Mouse (Mus musculus) ovary, postnatal 14 days (tissue): Measurements from ENCODE around the gene Kcnn1.
"Not testable (repeated sequence)": the region's sequence is repeated elsewhere in the genome, so short reads cannot be mapped to it uniquely, and the experiment has no call there.

Experiments
- DNase-seq: peaks from one replicate; pipeline ENCODE4 v3.0.0; 2022; ENCODE audit warnings: low spot score

Kcnn1 gene

DNA sequence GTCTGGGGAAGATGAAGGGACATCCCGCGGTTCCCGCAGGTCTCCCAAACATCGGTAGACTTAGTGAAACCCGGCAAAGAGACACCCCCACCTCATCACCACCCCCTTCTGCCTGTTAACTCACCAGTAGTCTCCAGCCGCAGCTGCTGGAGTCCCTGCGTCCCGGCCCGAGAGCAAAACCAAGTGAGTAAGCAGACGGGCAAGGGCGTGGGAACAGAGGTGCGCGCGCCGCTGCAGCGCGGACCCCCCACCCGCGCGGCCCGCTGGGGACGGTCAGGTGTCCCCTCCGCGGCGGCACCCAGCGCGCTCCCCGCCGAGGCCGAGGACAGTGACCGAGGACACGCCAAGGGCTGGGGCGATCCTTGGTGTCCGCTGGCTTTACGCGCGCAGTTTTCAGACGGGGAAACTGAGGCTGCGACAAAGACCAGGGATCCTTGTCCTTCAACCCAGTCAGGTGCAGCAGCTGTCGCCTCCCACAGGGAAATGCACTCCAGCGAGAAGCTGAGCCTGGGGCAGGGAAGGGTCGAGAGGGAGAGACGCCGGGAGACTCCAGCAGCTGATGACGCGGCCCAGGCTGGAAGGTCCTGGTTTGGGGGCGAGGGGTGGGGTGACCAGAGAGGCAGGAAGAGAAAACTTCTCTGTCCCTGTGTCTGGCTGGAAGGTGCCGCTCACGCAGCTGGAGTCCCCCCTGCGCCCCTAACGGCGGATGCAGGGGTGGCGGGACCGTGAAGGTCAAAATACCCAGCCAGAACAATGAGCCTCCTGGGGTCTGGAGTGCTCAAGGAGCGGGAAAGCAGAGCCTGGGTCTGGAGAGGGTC, at the start of gene Kcnn1:
Gene Kcnn1, minus strand, starts transcription at position 435 of the 818 bp plus-strand sequence.
- DNase-seq = no peak

DNA sequence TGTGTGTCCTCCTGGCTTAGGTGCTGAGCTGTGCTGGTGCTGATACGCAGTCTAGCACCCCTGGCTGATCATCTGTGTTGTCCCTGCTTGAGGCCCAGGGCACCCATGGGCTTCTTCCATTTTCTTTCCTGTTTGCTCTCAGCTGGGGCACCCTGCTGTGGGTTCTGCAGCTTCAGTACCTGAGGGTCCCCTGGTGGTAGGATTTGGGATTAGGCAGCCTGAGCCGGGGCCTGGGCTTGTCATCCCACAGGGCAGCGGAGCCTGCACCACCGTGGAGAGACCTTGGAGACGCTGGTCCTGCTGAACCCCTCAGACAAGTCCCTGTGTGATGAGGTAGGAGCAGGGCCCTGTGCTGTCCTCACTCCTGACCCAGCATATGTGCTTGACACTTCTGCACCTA, 48.5 kb upstream of the Kcnn1 start:
- DNase-seq = no peak

DNA sequence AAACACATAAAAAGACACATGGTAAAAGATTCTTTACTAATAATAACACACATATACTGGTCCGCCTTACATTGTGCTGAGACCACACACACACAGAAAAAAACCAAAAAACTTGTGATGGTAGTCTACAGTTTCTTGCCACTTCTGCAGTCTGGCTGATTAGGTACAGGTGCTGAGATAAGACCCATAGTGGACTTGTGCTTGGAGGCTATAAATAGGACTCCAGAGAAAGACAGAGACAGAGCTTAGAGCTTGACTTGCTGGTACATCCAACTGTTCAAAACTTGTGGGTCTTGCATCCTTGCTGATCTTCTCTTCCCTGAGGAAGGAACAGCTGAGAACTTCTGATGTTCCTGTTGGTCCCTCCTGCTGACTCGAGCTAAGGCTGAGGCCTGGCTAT, 44.5 kb upstream of the Kcnn1 start:
- DNase-seq = no peak

DNA sequence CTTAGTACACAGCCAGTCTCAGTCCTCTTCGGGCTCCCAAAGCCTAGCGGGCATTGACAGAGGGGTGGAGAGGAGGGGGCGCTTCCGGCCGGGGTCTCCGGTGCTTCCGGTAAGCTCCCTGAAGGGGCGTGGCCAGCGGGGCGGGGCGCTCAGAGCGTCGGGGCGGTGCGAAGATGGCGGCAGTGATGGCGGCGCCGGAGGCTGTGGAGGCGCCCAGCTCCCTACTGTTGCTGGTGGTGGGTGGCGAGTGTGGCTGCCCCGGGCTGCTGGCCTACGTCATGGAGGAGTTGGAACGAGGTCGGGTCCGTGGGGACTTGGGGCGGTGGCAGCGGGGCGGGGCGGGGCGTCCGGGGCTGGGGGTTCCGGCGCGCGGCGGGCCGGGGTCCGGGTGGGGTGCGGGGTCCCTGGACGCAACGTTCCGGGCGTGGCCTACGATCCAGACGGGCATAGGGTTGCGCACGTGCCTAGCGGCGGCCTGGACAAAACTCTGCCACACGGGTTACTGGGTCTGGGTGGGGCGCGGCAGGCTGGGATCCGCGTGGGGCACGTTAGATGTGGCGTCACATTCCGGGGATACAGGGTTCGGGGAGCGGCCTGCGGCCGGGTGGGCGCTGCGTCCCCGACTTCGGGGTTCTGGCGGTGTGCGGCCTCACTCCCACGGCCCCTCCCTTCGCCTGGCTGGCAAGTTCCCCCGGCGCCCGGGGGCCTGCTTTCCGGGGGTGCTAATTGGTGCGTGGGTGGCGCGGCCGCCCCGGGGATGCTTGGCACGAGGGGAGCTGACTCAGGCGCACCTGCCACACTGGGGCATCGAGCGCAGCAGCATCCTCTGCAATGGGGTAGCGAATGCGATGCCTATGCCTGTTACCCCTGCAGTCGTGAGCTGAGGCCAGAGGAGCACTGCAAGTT, 43.0 kb upstream of the Kcnn1 start, which contains the start of gene Map1s:
Gene Map1s, plus strand, starts transcription at position 102 of the 906 bp plus-strand sequence.
- DNase-seq = peak; percentile 65

DNA sequence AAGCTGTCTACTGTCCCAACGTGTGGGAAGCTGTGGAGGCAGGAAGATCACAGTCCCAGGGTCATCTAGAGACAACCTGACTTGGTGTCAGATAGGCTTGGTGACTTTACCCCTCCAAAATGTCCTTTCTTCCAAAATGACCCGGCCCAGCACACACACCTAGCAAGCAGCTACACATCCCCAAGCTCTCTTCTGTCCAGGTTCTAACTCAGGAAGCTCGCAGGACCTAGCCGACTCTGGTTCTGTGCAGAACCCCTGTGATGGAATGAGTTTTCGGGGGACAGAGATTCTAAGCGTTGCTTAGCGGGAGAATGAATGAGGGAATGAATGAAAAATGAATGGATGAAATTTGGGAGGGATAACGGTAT, 42.4 kb upstream of the Kcnn1 start:
- no peak for DNase-seq

DNA sequence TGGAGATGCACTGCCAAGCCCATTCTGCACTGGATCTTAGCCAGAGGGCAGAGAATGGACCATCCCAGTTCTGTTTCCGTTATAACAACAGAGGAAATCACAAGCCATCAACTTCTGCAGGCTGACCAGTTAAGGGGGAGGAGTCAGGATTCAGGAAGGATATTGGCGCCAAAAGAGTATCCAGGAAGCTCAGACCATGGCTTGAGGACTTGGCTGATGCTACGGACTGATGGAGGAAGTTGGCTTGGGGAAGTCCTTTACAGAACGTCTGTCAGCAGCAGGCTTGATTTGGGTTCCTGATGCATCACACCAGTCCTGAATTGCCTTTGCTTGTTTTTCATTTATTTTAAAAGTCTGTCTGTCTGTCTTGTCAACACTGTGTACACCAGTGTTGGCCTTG, 41.5 kb upstream of the Kcnn1 start:
- DNase-seq = no peak

DNA sequence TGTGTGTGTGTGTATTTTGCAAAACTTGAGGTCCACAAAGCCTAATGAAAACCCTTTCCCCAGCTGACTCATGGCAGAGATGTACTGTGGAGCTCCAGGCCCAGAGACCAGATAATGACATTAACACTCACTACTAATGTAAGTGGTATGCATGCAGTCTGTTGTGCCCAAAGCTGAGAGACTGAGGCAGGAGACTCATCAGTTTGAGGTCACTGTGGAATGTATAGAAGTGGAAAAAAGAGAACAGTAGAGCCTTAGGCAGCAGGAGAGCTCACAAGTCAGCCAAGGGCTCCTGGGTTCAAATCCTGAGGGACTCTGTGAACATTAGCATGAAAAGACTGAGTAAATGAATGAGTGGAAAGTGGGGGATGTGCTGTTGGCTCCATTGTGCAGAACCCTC, 40.5 kb upstream of the Kcnn1 start:
- DNase-seq = no peak

DNA sequence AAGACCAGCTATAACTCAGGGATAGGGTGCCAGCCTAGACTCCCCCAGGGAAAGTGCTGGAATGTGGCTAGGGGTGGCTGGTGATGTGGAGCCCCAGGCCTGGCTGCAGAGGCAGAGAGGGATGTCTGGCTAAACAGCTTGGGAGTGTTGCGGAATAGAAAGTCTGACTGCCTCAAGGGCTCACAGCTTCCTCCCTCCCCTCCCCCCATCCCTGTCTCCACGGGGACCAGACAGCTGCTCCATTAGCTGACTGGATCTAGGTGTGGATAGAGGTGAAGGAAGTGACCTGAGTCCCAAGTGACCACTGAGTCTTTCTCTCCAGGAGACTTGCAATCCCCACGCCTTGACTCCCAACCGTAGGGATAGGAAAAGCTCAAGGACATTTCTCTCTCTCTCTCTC, 40.1 kb upstream of the Kcnn1 start:
- no peak for DNase-seq

DNA sequence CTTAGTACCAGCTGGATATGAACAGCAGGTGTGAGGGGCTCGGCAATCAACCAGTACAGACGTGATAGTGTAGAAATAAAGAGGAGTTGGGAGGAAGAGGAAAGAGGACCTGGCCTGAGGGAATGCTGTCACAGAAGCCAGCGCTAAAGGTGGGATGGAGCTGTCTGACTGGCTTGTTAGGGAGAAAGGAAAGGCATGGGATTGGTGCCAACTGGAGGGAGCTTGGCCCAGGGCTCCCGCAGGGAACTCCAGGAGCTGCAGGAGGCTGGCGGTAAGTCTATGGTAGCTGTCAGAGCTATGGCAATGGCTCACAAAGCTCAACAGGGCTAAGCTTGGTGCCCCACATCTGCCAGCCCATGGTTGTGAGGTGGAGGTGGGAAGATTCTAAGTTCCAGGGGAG, 39.2 kb upstream of the Kcnn1 start:
- no peak for DNase-seq

DNA sequence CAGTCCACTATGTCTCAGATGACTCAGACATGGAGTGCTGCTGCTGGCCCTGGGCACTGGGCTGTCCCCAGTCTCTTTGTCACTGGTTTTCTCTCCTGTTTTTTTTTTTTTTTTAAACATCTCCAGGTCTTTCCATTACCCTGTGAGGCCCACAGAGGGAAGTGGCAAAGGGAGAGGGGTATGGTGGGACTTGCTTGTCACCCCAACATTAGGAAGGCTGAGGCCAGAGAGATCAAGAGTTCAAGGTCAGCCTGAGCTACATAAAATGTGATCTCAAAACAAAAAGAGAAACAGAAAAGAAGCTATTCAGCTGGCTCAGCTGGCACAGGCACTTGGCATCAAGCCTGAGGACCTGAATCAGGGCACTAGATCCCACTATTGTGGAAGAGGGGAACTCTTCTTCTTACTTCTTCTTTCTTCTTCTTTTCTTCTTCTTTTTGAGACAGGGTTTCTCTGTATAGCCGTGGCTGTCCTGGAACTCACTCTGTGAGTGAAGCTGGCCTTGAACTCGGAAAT, 37.9 kb upstream of the Kcnn1 start:
- no peak for DNase-seq

DNA sequence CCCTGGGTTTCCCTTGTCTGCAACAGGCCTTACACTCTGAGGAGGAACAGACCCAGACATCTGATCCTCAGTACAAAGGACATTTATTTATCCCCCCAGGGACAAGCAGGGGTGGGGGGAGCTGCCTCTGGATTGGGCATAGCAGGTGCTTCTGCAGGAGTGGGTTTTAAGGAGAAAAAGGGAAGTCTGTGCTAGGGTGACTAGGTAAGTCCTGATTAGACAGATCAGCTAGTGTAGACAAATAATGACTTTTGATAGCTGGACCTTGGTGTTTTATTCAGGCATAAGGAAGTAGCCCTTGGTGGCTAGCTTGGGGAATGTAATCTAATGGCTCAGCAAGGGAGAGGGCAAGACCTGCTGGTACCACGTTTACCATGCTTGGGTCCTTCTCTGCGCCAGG, 36.2 kb upstream of the Kcnn1 start:
- DNase-seq = no peak

DNA sequence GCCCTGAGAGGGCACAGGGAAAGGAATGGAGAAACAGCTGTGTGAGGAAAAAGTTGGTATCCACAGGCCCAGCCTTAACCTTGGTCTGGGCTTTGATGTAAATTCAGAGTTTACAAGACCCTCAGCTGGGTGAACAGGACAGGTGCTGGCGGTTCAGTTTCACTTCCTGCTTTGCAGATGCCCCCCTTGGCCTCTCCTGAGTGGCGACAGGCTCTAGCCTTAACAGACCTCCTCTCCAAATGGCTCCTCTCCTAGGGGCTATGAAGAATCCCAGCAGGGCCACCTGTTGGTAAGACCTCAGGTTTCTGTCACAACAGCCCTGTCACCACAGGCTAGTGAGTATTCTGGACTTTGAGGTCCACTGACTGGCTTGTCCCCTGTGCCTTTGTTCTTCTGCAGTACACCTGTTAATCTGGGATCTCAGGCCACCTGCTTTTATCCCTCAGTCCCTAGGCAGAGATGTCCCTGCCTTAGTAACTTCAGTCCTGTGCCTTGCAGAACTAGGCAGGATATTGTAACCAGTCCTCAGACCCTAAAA, 35.7 kb upstream of the Kcnn1 start:
- DNase-seq = no peak

DNA sequence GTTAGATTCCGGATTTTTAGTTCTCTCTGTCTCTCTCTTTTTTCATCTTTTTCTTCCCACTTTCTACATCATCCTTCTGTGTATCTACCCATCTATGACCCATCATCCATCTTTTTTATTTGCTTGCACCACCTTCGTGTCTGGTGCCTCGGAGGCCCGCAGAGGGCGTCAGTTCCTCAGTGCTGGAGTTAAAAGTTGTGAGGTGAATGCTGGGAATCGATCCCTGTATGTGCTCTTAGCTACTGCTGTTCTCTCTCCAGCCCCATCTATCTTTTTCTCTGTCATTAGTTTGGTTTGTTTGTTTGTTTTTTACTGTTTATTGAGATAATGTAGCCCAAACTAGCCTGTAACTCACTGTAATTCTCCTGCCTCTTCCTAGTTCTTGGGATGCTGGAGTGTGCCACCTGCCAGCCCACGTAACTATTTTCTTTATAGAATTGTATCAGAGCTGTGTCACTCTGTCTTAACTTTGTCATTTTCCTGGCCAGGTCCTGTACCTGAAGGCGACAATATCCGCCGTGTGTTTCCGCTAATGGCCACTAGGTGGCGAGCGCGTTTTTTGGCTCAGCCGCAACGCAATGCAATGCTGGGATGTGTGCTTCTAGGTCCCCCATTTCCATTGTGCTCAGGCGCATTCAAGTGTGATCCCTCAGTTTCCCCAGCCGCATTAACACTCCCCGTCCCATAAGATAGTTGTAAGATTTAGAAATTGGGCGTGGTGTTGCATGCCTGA, 34.8 kb upstream of the Kcnn1 start:
- peak; percentile 82 for DNase-seq

DNA sequence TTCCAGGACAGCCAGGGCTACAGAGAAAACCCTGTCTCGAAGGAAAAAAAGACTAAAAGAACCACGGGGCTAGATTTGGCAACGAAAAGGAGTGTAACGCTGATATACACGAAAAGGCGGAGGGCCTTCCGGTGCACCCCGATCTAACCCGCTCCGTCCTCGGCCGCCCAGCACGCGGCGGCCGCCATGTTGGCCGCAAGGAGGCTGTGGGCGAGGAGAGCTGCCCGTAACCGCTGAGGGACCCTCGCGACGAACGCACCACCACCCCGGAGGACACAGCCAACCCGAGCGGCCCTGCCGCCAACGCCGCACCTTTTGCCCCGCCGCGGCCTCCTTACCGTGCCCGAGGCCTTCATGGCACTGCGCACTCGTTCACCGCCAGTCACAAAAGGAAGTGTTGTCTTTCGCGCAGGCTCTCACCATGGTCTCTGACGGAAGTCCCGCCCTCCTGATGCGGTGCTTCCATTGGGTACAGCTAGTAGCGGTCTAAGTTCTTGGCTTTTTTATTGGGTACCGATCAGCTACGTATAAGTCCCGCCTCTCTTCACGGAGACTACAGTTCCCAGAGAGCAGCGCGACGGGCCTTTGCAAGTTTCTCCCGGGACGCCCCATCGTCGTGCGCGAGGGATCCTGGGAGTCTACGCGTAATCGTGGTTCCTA, 34.1 kb upstream of the Kcnn1 start, which contains the start of gene Rpl18a:
Gene Rpl18a, minus strand, starts transcription at position 392 of the 660 bp plus-strand sequence.
- peak; percentile 80 for DNase-seq

DNA sequence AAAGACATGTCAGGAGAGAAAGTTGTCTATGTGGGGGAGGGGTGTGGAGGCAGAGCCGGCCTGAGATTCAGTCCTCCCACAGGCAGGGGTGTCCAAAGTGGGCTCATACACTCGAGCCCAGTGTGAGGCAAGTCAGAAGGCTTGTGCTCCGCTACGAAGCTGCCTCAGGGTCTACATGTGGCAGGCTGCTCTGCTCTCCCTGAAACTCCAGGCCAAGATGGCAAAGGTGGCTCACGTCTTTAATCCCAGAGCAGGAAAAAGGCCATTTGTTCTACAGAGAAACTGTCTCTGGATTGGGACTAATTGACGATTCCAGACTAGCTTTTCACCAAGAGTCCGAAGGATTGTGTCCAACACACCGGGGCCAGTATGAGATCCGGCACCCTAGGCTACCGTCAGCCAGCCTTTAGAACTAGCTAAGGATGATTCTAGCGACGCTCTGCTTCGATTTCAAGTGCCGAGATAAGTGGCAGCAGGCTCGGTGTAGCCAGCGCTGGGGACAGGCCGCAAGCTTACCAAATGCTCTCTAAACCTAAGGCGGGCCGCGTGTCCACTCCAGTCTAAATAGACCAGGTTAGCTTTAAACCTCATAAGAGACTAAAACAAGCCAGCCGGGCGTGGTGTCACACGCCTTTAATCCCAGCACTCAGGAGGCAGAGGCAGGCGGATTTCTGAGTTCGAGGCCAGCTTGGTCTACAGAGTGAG, 33.4 kb upstream of the Kcnn1 start:
- no peak for DNase-seq

DNA sequence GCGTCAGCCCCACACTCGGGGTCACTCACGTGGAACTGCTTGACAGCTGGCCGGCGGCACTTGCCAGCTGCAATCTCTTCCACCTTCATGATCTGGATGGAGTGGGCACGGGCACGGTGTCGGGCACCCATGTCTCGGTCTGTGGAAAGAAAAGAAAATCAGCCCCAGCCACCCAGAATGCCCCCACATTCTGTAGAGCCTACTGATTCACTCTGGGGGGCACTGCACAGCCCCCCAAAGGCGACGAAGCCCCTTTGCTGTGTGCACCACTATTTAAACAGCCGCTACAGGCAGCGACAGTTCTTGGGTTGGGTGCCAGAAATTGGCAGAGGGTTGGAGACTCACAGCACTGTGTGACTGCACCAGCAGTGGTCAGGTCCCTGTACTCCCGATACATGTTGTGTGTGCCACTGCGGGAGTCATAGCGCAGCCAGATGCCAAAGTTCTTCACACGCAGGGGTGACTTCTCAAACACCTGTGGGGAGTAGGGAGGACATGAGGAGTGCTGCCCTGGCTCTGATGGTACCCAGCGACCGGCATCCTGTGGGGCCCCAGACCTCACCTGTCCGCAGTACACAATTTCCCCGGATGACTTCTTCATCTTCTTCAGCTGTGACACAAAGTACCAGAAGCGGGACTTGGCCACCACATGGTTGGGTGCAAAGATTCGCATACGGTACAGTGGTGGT, 32.7 kb upstream of the Kcnn1 start:
- not testable (repeated sequence) for DNase-seq

DNA sequence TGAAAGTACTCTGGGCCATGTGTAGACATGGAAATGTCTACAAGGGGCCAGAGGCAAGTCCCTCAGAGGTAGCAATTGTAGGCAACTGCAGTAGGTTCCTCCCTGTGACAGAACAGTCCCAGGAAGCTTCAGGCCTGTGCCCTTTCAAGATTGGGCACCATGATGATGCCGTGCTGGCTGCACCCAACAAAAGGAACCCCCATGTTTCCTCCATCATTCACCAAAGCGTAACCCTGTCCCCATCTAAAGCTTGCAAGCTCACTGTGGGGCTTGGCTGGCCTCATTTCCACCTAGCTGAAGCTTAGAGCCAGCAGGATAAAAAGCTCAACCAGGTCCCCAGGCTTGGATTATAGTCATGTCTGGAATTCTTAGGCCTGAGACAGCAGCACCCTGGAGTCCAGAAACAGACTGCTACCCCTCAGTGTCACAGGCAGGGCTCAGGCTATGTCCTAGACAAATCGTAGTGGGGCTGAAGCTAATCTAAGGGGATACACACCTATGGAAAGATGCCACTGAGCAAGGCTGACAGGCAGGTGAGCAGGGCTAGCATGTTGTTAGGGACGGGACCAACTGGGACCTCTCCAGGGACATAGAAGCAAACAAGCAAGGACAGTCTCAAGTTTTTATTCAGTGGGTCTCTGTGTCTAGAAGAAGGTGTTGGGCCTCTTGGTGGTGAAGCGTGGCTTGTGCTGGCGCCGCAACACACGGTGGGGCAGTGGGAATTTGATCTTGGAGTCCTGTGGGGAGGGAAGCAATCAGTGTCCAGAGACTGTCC, 31.9 kb upstream of the Kcnn1 start:
- no peak for DNase-seq

DNA sequence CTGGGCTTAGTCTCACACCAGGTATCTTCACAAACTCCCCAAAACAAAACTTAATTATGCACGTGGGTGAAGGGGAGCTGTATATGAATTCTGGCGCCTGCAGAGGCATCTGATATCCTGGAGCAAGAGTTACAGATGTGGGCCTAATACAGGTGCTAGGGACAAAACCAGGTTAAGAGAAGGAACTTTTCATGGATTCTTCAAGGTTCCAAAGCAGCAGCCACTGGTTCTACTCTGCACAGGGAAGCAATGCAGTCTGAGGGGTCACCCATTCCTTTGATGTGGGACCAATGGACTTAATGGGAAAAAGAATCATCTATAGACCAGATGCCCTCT, 31.3 kb upstream of the Kcnn1 start:
- no peak for DNase-seq

DNA sequence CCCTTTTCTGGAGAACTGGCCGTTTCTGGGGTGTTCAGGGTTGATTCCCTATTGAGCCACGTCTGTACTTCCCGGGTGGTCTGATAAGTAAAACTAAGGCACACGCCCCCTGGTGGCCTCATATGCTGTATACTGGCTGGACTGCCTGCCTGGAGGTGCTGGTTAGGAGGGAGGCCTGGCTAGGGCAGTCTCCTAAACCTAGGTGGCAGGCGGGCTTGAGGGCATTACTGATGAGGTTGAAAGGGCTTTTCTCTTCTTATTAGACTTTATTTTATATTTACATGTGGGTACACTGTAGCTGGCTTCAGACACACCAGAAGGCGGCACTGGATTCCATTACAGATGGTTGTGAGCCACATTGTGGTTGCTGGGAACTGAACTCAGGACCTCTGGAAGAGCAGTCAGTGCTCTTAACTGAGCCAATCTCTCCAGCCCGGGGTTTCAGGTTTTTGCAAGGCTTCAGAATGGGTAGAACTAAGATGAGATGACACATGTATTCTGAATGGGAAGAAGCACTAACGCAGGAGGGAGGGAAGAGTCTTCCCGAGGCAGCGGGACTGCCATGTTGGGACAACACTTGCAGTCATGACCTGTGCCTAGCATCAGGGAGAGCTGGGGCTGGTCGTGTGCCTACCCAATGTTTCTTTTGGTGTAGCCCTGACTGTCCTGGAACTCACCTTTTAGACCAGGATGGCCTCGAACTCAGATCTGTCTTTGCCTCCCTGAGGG, 30.8 kb upstream of the Kcnn1 start:
- DNase-seq = peak; percentile 64
